Mouse (Mus musculus) myocyte (in vitro differentiated cells): ENCODE results near the gene Adamts10. TPM values are rescaled to one million over a fixed set of nuclear protein-coding genes. Genes with fewer than 3 reads are reported as not detected.

Experiments used
- H3K27me3 ChIP-seq: one replicate; pipeline ENCODE4 v1.6.1; 2011; ENCODE audit not compliant: control insufficient read depth, insufficient read depth, insufficient read length
- H3K36me3 ChIP-seq: one replicate; pipeline ENCODE4 v1.6.1; 2011; ENCODE audit not compliant: control insufficient read depth, insufficient read depth
- H3K4me2 ChIP-seq: one replicate; pipeline ENCODE4 v1.6.1; 2011; ENCODE audit warnings: low read depth, control low read depth
- H3K4me3 ChIP-seq: one replicate; pipeline ENCODE4 v1.5.1; 2011; ENCODE audit warnings: mild to moderate bottlenecking, control low read depth, moderate library complexity
- H3K79me2 ChIP-seq: one replicate; pipeline ENCODE4 v1.6.1; 2011; ENCODE audit not compliant: control insufficient read depth, insufficient read depth
- H3ac ChIP-seq: one replicate; pipeline ENCODE4 v1.6.1; 2011; ENCODE audit not compliant: control insufficient read depth, insufficient read length
- CEBPB ChIP-seq: IDR thresholded peaks from 2 replicates; pipeline ENCODE4 v1.6.1; 2011; ENCODE audit warnings: mild to moderate bottlenecking, moderate library complexity; ENCODE audit not compliant: poor library complexity, insufficient read depth, severe bottlenecking
- E2F4 ChIP-seq: IDR thresholded peaks from one replicate; pipeline ENCODE4 v1.6.1; 2011; ENCODE audit warnings: mild to moderate bottlenecking, control low read depth, moderate library complexity; ENCODE audit not compliant: insufficient read depth
- MAX ChIP-seq: IDR thresholded peaks from one replicate; pipeline ENCODE4 v1.6.1; 2011; ENCODE audit warnings: low read depth, mild to moderate bottlenecking, control low read depth
- MYOD1 ChIP-seq, 3 experiments: IDR thresholded peaks; one replicate each; pipeline ENCODE4 v1.6.1; 2011; ENCODE audit warnings: control low read depth in 2 of 3, low read depth in 2 of 3, mild to moderate bottlenecking in 2 of 3, moderate library complexity in 1 of 3; ENCODE audit not compliant: insufficient read length in 2 of 3, control insufficient read depth in 1 of 3
- MYOG ChIP-seq, 3 experiments: IDR thresholded peaks; one replicate each; pipeline ENCODE4 v1.6.1; 2011; ENCODE audit warnings: control low read depth in 2 of 3, low read depth in 2 of 3, mild to moderate bottlenecking in 2 of 3; ENCODE audit not compliant: insufficient read length in 2 of 3, control insufficient read depth in 1 of 3, insufficient read depth in 1 of 3
- POLR2A ChIP-seq: IDR thresholded peaks from one replicate; pipeline ENCODE4 v1.6.1; 2011; ENCODE audit warnings: low read depth, mild to moderate bottlenecking, control low read depth, moderate library complexity; ENCODE audit not compliant: insufficient read length
- POLR2AphosphoS2 ChIP-seq: IDR thresholded peaks from one replicate; pipeline ENCODE4 v1.6.1; 2011; ENCODE audit warnings: low read depth, control low read depth; ENCODE audit not compliant: insufficient read length
- REST ChIP-seq: IDR thresholded peaks from one replicate; pipeline ENCODE4 v1.6.1; 2011; ENCODE audit warnings: mild to moderate bottlenecking, control low read depth, moderate library complexity; ENCODE audit not compliant: insufficient read depth, insufficient read length
- SRF ChIP-seq: IDR thresholded peaks from one replicate; pipeline ENCODE4 v1.6.1; 2011; ENCODE audit warnings: low read depth; ENCODE audit not compliant: control insufficient read depth, insufficient read length
- TCF12 ChIP-seq: IDR thresholded peaks from one replicate; pipeline ENCODE4 v1.6.1; 2011; ENCODE audit warnings: mild to moderate bottlenecking, control low read depth; ENCODE audit not compliant: poor library complexity, insufficient read depth, severe bottlenecking
- TCF3 ChIP-seq: IDR thresholded peaks from one replicate; pipeline ENCODE4 v1.6.1; 2011; ENCODE audit warnings: low read depth, control low read depth; ENCODE audit not compliant: insufficient read length
- USF1 ChIP-seq: IDR thresholded peaks from one replicate; pipeline ENCODE4 v1.6.1; 2011; ENCODE audit warnings: low read depth, mild to moderate bottlenecking, control low read depth, moderate library complexity
- polyA plus RNA-seq: library from polyadenylated mRNA; unstranded; fragments of >200 nt; fragmentation: generic; extraction: Trizol; gene quantifications from one replicate; pipeline ENCODE4 v1.2.1, GENCODE M21; 2012; ENCODE audit warnings: missing spikeins

Gene Adamts10
- polyA plus RNA-seq, 1 experiment, result 4.5 TPM

GRCm38 (mm10) chr17:33491371-33491770 lies 32.6 kb upstream of the Adamts10 start:
- H3K36me3 ChIP-seq, result no peaks in the 10 kb centered on the region
- no peak for TF ChIP-seq MYOD1 (IDR thresholded peaks at IDR 0.05; ENCODE audit: control insufficient read depth in 1 of 3, insufficient read length in 2 of 3, low read depth in 2 of 3)
- TF ChIP-seq SRF, result no peak
- no peak for TF ChIP-seq CEBPB
- no peak for TF ChIP-seq TCF12
- no peak overlapping the region for H3K4me2 ChIP-seq
- no peak overlapping the region for H3ac ChIP-seq
- H3K4me3 ChIP-seq, result no peak overlapping the region
- H3K79me2 ChIP-seq, result no peaks in the 10 kb centered on the region
- H3K27me3 ChIP-seq, result no peaks in the 10 kb centered on the region

- Histone ChIP-seq H3K4me3 (no peak overlapping the region), H3ac (no peak overlapping the region), H3K4me2 (no peak overlapping the region), H3K79me2 (no peaks in the 10 kb centered on the region), H3K36me3 (no peaks in the 10 kb centered on the region), H3K27me3 (no peaks in the 10 kb centered on the region)
- TF ChIP-seq TCF12, result no peak
- TF ChIP-seq USF1, result no peak
- no peak for TF ChIP-seq MAX
- no peak for TF ChIP-seq E2F4
- TF ChIP-seq POLR2A, result no peak
- no peak for TF ChIP-seq POLR2AphosphoS2
Measured at GRCm38 (mm10) chr17:33493065-33493464, 30.9 kb upstream of the Adamts10 start.

DNA sequence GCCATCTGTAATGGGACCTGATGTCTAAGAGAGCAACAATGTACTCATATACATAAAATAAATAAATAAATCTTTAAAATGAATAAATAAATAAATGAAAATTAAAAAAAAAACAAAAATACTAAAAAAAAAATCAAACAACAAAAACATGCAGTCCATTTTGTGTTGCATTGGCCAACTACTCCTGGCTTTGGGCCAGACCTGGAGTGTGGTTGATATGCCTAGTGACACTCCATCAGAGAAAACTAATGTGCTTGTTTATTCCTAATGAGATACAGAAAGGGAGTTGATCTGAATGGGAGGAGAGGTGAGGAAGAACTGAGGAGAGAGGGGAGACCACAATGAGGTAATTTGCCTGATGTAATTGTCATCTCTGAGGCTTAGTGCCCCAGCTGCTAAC lies 29.4 kb upstream of the Adamts10 start:
- Histone ChIP-seq H3ac (no peak overlapping the region), H3K79me2 (no peaks in the 10 kb centered on the region), H3K36me3 (no peaks in the 10 kb centered on the region), H3K4me3 (no peak overlapping the region), H3K4me2 (no peak overlapping the region), H3K27me3 (no peaks in the 10 kb centered on the region)
- TF ChIP-seq TCF3 (no peak), POLR2A (no peak), MYOG (IDR thresholded peaks at IDR 0.05; ENCODE audit: control insufficient read depth in 1 of 3, insufficient read depth in 1 of 3, insufficient read length in 2 of 3, low read depth in 2 of 3) (no peak)

DNA sequence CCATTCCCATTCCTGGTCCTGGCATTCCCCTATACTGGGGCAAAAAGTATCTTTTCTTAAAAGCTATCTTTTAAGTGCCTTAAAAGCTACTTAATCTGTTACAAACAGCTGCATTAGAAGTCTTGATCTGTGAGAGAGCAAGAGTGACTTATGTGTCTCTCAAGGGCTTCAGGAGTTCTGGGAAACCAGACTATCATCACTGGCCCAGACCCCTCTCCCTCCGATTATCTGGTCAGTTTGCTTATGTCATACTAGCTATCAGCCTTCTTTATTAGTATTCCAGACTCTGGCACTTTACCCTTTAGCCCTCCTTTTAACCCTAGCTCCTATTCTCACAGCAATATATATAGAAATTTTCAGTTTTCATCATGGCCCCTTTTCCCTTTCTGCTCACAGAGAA lies 25.1 kb upstream of the Adamts10 start:
- H3K4me3 ChIP-seq, result no peak overlapping the region
- TF ChIP-seq MYOD1 (IDR thresholded peaks at IDR 0.05; ENCODE audit: control insufficient read depth in 1 of 3, insufficient read length in 2 of 3, low read depth in 2 of 3) (no peak), USF1 (no peak), REST (no peak), E2F4 (no peak), MYOG (IDR thresholded peaks at IDR 0.05; ENCODE audit: control insufficient read depth in 1 of 3, insufficient read depth in 1 of 3, insufficient read length in 2 of 3, low read depth in 2 of 3) (no peak), MAX (no peak), SRF (no peak), TCF12 (no peak), POLR2AphosphoS2 (no peak), TCF3 (no peak), POLR2A (no peak), CEBPB (no peak)
- no peaks in the 10 kb centered on the region for H3K79me2 ChIP-seq
- H3ac ChIP-seq, result no peak overlapping the region
- H3K4me2 ChIP-seq, result no peak overlapping the region
- no peaks in the 10 kb centered on the region for H3K36me3 ChIP-seq
- H3K27me3 ChIP-seq, result peaks cover 4% of the 10 kb centered on the region

- Histone ChIP-seq H3K4me3 (no peak overlapping the region), H3K36me3 (no peaks in the 10 kb centered on the region), H3K27me3 (peaks cover 3% of the 10 kb centered on the region), H3ac (no peak overlapping the region), H3K4me2 (no peak overlapping the region), H3K79me2 (no peaks in the 10 kb centered on the region)
- TF ChIP-seq TCF3, result no peak
- TF ChIP-seq MYOD1 (IDR thresholded peaks at IDR 0.05; ENCODE audit: control insufficient read depth in 1 of 3, insufficient read length in 2 of 3, low read depth in 2 of 3), result no peak
- no peak for TF ChIP-seq POLR2A
- TF ChIP-seq E2F4, result no peak
- no peak for TF ChIP-seq MYOG (IDR thresholded peaks at IDR 0.05; ENCODE audit: control insufficient read depth in 1 of 3, insufficient read depth in 1 of 3, insufficient read length in 2 of 3, low read depth in 2 of 3)
- TF ChIP-seq SRF, result no peak
- TF ChIP-seq POLR2AphosphoS2, result no peak
- no peak for TF ChIP-seq REST
- no peak for TF ChIP-seq TCF12
- TF ChIP-seq USF1, result no peak
- no peak for TF ChIP-seq MAX
- no peak for TF ChIP-seq CEBPB
Measured at GRCm38 (mm10) chr17:33508386-33508785, 15.6 kb upstream of the Adamts10 start.
